Mouse (Mus musculus): Measurements from ENCODE around the gene Myo5c.

DNA sequence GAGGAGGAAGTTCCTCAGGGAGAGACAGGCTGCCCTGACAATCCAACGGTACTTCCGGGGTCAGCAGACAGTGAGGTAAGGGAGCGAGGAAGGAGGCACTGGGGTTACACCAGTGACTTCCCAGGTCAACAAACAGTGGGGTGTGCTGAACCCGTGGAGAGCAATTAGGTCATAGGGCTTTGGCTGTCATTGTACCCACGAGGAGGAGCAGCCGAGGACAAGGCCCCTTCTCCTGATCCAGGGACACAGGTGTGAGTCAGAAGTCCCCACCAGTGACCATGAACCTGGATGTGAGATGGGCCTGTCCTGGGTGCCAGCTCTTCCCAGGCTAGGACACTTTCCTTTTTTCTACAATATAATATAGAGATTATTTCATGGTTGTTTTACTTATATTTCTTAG, 41.8 kb downstream of the Myo5c start:
- TF ChIP-seq CTCF (IDR thresholded peaks at IDR 0.05; ENCODE audit: insufficient read depth, low read length) (no peak), POLR2A (IDR thresholded peaks at IDR 0.05; ENCODE audit: borderline replicate concordance, extremely low read depth, low read depth, low read length) (no peak)
